Mouse (Mus musculus) c-Kit-negative CD71-positive TER-119-positive erythroid progenitor cells, embryonic 14.5 days (primary cell): ENCODE results near the gene Ambp.

Experiments
- DNase-seq: peaks from one replicate; pipeline ENCODE4 v3.0.0-alpha.2; 2013; ENCODE audit warnings: low read depth, low spot score

The Ambp gene

GRCm38 (mm10) chr4:63154699-63155098, at the start of gene Ambp:
Ambp (minus strand) TSS chr4:63154799.
- no peak for DNase-seq

- no peak for DNase-seq
Observed at GRCm38 (mm10) chr4:63203874-63204273, 49.3 kb upstream of the Ambp start.

GRCm38 (mm10) chr4:63199366-63199765, 44.8 kb upstream of the Ambp start:
- no peak for DNase-seq

GRCm38 (mm10) chr4:63194366-63194765, 39.8 kb upstream of the Ambp start:
- no peak for DNase-seq

- no peak for DNase-seq
Observed at GRCm38 (mm10) chr4:63191641-63192040, 37.0 kb upstream of the Ambp start.

- DNase-seq: no peak
Observed at GRCm38 (mm10) chr4:63186281-63186870, 31.8 kb upstream of the Ambp start.

- DNase-seq: no peak
Observed at GRCm38 (mm10) chr4:63181556-63181955, 27.0 kb upstream of the Ambp start.

- no peak for DNase-seq
Observed at GRCm38 (mm10) chr4:63171969-63172685, 17.5 kb upstream of the Ambp start, which contains the start of gene Kif12. Kif12 (minus strand) TSS chr4:63172131.

- DNase-seq: no peak
Observed at GRCm38 (mm10) chr4:63171122-63171521, 16.5 kb upstream of the Ambp start.

- no peak for DNase-seq
Observed at GRCm38 (mm10) chr4:63170061-63170460, 15.5 kb upstream of the Ambp start.

GRCm38 (mm10) chr4:63166323-63166722, 11.7 kb upstream of the Ambp start:
- DNase-seq: no peak

GRCm38 (mm10) chr4:63165636-63166035, 11.0 kb upstream of the Ambp start:
- DNase-seq: no peak

- DNase-seq: no peak
Observed at GRCm38 (mm10) chr4:63158961-63159592, 4.5 kb upstream of the Ambp start.

GRCm38 (mm10) chr4:63158192-63158591, 3.6 kb upstream of the Ambp start:
- no peak for DNase-seq

GRCm38 (mm10) chr4:63156726-63157634, 2.4 kb upstream of the Ambp start:
- no peak for DNase-seq

GRCm38 (mm10) chr4:63155596-63155995, 997 bp upstream of the Ambp start:
- no peak for DNase-seq

GRCm38 (mm10) chr4:63154028-63154427, 571 bp downstream of the Ambp start:
- no peak for DNase-seq

GRCm38 (mm10) chr4:63151127-63151526, 3.5 kb downstream of the Ambp start:
- no peak for DNase-seq

GRCm38 (mm10) chr4:63147268-63147667, 7.3 kb downstream of the Ambp start:
- no peak for DNase-seq

GRCm38 (mm10) chr4:63129891-63130624, 24.5 kb downstream of the Ambp start:
- DNase-seq: no peak

GRCm38 (mm10) chr4:63124861-63125466, 29.6 kb downstream of the Ambp start:
- no peak for DNase-seq
